Mouse (Mus musculus) layer of hippocampus, adult 11-12 months (tissue): ENCODE results near the gene Inpp5d.

Source experiments
- DNase-seq: peaks from one replicate; pipeline ENCODE4 v3.0.0; 2022; ENCODE audit warnings: low spot score

Gene Inpp5d

DNA sequence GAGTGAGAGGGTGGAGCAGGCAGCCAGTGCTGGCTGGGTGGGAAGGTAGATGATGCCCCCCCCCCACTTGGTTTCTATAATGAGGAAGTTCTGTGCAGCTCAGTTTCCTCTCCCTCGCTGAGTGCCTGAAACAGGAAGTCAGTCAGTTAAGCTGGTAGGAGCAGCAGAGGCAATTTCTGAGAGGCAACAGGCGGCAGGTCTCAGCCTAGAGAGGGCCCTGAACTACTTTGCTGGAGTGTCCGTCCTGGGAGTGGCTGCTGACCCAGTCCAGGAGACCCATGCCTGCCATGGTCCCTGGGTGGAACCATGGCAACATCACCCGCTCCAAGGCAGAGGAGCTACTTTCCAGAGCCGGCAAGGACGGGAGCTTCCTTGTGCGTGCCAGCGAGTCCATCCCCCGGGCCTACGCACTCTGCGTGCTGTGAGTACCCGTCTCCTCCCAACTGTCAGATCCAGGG is at the start of gene Inpp5d:
Gene Inpp5d (plus strand): TSS at position 102 of the 458 bp plus-strand sequence.
- peak; percentile 27 for DNase-seq

DNA sequence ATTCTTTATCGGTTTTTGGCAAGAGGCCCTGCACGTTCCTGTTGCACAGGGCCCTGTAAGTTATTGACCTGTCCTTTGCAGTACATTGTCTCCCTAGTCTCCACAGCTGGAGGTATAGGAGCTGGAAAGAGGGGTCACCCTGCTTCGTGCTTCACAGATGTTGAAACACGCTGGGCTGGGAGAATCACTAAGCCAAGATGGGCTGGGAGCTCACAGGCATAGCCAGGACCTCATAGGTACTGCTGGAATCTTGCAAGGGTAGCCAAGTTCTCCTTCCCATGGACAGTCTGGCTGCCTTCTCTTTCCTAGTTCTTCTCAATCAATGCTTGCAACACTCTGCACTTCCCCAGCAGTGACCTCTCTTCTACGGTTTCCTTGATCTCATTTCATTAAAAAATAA is 46.9 kb upstream of the Inpp5d start:
- no peak for DNase-seq

GRCm38 (mm10) chr1:87573800-87574215 is 46.3 kb upstream of the Inpp5d start, which contains the start of gene Ngef:
Gene Ngef, minus strand, starts transcription at chr1:87573870.
- no peak for DNase-seq

- DNase-seq: peak; percentile 11
Observed at GRCm38 (mm10) chr1:87574353-87574752, 45.8 kb upstream of the Inpp5d start.

- DNase-seq: peak; percentile 27
Observed at GRCm38 (mm10) chr1:87574785-87575184, 45.3 kb upstream of the Inpp5d start.

DNA sequence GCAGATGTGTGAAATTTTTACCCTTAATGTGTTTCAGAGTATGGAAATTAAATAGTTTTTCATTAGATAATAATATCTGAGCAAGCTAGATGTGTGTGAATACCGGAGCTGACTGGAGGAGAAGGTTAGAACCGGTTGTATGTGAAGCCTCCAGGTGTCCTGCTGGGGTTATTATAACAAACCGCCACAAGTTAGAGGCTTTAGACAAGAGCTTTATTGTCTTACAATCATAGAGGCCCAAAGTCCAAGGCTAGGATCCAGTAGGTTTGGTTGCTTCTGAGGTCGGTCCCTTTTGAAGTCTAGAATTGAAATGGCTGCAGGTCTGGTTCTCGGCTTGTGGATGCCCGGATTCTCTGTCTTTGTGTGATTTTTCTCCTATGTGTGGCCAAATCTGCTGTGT is 41.1 kb upstream of the Inpp5d start:
- no peak for DNase-seq

DNA sequence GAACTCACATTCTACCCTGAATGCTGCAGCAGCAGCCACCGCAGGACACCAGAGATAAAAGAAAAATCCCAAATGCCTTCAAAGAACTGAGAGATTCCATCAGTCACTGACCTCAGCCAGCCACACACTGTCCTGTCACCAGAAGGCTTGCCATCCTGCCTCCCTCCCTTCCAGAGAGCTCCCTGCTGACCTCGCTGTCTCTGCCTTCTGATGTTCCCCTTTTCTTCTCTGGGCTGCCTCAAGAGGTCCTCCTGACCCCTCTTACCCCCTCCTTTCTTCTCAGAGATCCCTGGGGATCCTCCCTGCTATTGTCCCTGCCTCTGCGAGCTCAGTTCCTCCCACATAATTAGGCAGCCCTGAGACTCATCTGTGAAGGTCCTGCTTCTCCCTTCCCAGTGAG is 39.3 kb upstream of the Inpp5d start:
- no peak for DNase-seq

- peak; percentile 28 for DNase-seq
Observed at GRCm38 (mm10) chr1:87589162-87589561, 30.9 kb upstream of the Inpp5d start.

- DNase-seq: no peak
Observed at GRCm38 (mm10) chr1:87589980-87590379, 30.1 kb upstream of the Inpp5d start.

- DNase-seq: peak; percentile 37
Observed at GRCm38 (mm10) chr1:87594261-87594660, 25.9 kb upstream of the Inpp5d start.

DNA sequence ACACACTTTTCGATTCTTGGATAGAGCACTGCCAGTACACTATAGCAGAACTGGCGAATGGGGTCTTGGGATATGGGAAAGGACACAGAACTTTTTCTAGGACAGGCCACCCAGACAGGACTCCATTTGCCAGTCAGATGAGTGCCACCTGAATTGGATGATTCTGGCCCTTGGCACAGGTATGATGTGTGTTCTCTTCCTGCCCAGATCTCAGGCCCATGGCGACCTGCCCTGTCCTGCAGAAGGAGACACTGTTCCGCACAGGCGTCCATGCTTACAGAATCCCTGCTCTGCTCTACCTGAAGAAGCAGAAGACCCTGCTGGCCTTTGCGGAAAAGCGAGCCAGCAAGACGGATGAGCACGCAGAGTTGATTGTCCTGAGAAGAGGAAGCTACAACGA is 25.4 kb upstream of the Inpp5d start:
- DNase-seq: no peak

- DNase-seq: no peak
Observed at GRCm38 (mm10) chr1:87600533-87600932, 19.6 kb upstream of the Inpp5d start.

DNA sequence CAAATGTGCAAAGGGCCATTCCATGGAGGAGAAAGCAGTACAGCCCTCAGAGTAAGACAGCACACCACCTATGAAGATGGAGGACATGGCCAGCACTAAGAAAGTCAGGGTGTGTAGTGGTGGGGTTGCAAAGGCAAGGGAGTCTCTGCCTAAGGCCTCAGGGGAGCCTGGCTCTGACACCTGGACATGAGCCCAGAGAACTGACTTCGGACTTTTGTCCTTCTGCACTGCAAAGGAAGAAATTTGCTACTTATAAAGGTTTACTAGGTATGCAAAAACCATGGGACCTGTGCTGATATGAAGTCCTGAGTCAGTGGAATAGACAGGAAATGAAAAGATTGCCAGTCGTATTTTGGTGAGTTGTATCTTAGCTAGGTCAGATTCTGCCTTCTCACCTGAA is 18.3 kb upstream of the Inpp5d start:
- no peak for DNase-seq

DNA sequence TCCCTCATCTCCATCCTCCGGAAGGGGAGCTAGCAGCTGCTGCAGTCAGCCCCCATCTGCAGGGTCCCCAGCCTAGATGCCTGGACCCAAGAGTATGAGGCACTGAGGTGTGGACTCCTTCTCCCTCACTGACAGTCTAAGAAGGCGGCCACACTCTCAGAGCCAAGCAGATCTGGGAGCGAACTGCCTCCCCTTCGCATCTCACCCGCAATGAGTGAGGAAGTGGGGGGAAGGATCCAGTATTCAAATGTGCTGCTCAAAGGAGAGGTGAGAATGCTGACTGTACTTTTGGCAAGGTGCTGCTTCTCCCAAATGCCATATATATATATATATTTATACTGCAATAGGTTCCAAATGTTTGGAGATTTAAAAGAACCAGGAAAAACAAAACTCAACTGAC is 16.7 kb upstream of the Inpp5d start:
- no peak for DNase-seq

- no peak for DNase-seq
Observed at GRCm38 (mm10) chr1:87605296-87605695, 14.8 kb upstream of the Inpp5d start.

- peak; percentile 74 for DNase-seq
Observed at GRCm38 (mm10) chr1:87607385-87608091, 12.6 kb upstream of the Inpp5d start.

- peak; percentile 67 for DNase-seq
Observed at GRCm38 (mm10) chr1:87608416-87609046, 11.6 kb upstream of the Inpp5d start.

DNA sequence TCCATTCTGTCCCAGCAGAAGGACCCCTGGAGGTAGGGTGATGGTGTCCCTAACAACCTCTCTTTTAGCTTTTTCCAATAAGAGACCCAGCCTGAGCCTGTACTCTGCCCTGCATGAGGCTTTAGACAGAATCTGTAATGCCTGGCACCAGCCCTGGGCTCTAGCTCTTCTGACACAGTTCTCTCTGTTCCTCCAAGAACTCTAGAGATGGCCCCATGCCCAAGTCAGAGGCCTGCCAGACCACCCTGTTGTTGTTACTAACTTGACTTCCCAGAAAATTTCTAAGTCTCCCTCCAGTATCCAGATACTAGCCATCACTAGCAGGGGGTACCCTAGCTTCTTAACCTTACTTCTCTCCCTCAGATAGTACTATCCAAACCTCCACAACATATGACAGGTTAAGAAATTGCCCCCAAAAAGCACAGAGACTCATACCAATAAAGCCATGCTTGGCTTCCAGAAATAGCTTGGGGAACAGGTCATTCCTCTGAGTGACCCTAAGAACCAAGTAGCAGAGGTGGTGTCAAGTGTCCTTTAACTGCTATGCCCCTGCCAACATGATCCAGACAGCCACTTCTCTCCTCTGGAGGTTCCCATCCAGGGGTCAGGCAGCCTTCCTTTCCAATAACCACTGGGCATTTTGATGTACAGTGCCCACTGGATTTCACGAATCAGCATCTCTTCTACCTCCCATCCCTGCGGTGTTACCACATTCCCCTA is 5.4 kb upstream of the Inpp5d start:
- DNase-seq: no peak

DNA sequence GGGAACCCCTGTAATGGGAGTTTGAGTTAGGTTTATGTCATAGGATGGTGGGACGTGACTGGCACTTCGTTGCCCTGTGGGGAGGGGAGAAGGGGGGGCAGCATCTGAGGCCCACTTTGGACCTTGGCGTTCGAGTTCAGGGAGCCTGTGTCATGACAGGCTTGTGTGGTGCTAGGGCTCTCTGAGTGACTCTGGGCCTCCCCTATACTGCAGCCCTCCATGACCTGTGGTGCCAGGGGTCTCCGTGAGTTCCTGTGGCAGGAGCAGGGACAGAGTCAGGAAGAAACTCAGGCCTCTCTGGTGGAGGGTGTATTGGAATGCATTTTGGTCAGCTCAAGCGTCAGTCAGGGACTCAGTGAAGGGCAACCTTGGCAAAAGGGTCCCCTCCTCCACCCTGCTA is 581 bp downstream of the Inpp5d start:
- DNase-seq: no peak

DNA sequence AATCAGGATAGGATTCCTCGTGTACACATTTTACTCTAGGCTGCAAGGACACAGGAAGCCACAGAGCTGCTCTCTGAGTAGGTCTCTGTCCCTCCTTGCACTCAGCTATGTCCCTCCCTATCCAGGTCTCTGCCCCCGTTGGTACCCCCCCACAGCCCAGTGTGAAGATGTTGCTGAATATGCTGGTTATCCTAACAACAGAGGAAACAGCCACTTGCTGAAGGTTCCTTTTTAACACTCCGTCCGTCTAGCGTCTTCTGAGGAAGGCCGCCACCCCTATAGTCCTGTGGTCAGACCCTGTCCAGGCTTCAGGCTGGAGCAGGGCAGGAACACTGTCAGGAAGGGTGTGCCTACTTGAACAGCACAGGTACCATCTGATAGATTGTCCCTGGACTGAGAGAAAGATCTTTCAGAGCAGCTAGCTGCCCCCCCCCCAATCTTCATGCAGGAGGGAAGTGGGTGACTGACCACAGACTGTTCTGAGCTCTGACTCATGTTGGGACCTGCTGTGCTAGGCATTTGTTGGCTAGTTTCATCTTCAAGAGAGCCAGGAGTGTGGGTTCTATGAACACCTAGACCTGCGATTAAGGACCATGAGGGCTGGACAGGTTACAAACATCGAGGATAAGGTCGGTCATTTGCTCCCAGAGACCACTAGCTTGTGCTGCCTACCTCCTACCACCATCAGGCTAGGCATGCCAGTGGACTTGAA is 1.2 kb downstream of the Inpp5d start:
- DNase-seq: no peak

DNA sequence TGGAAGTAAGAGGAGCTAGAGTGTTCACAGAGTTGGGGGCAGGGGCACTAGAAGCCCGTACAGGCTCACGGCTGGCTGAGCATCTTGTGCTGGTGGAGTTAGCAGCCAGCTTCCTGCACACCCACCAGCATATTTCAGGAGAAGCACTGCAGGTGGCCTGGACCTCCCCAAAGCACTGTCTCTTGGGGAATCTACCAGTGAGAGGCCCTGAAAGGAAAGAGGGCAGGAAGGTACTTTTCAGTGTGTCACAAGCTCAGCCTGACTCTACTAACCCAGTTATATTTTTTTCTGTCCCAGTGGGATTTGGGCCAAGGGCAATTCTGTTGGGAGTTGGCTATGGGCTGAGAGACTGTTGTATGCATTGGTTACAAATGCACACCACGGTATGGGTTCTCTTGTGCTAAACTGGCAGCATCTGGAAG is 1.8 kb downstream of the Inpp5d start:
- DNase-seq: peak; percentile 25

DNA sequence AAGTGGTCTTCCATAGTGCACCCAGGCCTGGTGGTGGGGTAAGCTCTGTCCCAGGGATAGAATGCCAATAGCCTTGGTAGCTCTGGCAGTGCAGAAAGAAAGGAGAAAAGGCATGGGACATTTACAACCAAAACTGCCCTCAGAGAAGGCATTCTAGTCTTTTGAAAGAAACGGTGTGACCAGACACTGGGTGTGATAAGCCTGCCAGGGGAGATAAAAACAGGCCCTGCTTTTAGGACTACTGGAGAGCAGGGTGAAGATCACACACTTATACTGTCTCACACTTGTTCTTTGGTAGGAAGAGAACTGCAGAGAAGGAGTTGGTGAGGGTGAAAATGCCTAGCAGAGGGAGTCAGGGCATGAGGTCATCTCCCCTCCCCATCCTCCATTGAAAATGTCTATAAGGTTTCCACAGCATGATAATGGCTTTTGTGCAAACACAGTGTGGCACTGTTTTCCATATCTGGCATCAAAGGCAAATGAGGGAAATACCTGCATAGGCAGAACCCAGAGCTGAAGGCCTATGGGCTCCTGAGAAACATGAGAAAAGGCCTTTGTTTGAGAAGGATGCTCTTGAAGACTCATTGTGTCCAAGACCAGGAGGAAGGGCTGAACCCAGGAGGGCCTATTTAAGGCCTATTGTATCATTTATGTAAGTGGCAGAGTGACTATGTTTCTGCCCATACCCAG is 4.0 kb downstream of the Inpp5d start:
- no peak for DNase-seq
